Mouse (Mus musculus) stomach, postnatal 0 days (tissue): Measurements from ENCODE around the gene Stum.

Experiments
- CTCF ChIP-seq: IDR thresholded peaks from 2 replicates; pipeline ENCODE4 v1.5.1; 2016; ENCODE audit warnings: antibody characterized with exemption, low read depth, mild to moderate bottlenecking, moderate library complexity
- EP300 ChIP-seq: optimal IDR thresholded peaks from 2 replicates; pipeline ENCODE3; 2016; ENCODE audit warnings: antibody characterized with exemption

GRCm38 (mm10) chr1:180510442-180510841 lies 27.1 kb upstream of the Stum start:
- TF ChIP-seq EP300 (no peak), CTCF (no peak)
